Mouse (Mus musculus): ENCODE measurements around the gene Pdk2. TPM values are rescaled to one million over a fixed set of nuclear protein-coding genes. Genes with fewer than 3 reads are reported as not detected.
A peak's percentile ranks its signal among the peaks of the same experiment; 100 is the strongest.

The Pdk2 gene
- polyA plus RNA-seq, 1 experiment = 274 TPM

DNA sequence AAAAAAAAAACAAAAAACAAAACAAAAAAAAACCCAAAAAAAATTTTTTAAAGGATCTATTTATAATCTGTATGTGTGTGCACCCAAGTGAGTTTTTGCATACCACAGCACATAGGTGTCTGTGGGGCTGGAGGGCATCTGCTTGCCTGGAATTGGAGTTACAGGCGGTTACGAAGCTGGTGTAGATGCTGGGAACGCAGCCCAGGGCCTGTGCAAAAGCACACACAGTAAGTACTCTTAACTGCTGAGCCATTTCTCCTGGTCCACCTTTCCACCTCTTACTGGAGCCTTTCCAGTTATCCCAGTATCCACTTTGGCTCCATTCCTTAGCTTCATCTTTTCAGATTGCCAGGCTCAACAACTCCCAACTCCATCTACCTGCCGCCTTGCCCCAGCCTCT lies 1.9 kb upstream of the Pdk2 start:
- H3K4me1 ChIP-seq (ENCODE audit: control insufficient read depth, insufficient read depth, insufficient read length, low read length) = peaks cover 8% of the 10 kb centered on the region
- no peak overlapping the region for H3K27ac ChIP-seq (replicated peaks; ENCODE audit: low read depth, low read length)
- no peak overlapping the region for H3K4me3 ChIP-seq (ENCODE audit: insufficient read depth, low read depth, low read length)

DNA sequence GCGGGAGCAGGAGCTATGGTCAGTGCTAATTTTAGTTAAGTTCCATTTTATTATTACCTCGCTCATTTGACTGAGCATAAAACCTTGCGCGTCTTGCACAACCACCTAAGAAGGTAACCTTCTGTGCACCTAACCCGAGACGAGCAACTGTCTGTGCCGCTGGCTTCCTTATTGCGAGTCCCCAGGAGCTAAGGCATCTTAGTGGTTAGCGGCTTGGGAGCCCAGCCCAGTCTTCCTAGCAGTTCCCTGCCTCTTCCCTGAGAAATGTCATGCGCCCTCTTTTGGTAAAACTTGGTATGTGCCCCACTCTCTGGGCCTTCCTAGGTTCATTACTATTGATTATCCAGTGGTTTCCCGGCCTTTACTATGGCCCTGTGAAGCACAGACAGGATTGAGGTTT lies 942 bp upstream of the Pdk2 start:
- Histone ChIP-seq H3K27ac (replicated peaks; ENCODE audit: low read depth, low read length) (peak overlapping the region; percentile 58), H3K4me3 (ENCODE audit: insufficient read depth, low read depth, low read length) (peak overlapping the region; percentile 64), H3K4me1 (ENCODE audit: control insufficient read depth, insufficient read depth, insufficient read length, low read length) (peaks cover 8% of the 10 kb centered on the region)

DNA sequence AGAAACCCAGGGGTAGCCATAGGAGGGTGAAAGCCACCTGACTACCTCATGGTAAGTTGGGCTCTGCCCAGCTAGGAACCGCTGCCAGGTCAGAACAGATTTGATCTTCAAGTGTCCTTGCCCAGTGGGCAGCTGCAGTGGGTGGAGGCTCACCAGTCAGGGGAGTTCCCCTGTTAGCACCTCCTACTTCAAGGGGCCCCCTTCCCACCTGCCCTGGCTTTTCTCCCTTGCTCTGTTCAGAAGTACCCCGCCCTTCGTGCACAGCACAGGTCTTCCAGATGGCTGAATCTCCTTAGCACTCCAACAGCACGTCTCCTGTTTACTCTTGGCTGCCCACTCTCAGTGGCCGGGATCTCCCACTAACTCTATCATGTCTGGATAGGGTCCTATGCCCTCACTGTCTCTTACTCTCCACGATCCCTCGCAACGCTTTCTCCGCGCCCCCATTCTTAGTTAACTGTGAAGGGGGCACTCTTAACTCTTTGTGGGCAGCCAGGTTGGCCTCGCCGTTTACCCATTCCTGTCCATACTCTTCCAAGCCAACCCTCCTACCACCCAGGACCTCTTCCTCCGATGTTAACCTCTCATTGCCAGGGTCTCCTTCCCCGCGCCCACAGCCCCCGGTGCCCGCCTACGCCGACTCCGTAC lies 539 bp downstream of the Pdk2 start:
- Histone ChIP-seq H3K4me1 (ENCODE audit: control insufficient read depth, insufficient read depth, insufficient read length, low read length) (peaks cover 8% of the 10 kb centered on the region), H3K27ac (replicated peaks; ENCODE audit: low read depth, low read length) (peak overlapping the region; percentile 94), H3K4me3 (ENCODE audit: insufficient read depth, low read depth, low read length) (peak overlapping the region; percentile 88)

DNA sequence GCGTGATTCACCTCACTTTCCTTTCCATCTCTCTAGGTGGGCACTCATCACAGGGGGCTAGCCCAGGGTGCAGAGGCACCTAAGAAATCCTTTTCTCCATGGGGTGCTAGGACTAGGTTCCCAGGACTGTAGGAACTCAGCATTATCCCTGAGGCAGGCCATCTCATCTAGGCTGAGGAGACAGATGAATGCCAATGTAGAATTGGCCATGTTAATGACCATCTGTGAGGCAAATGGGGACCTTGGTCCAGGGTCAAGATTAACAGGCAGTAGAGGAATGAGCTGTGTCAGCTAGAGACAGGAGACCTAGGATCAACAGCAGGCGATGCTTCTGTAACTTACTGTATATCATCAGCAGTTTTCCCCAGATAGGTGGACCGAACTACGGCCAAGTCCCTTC lies 1.4 kb downstream of the Pdk2 start:
- peak overlapping the region; percentile 94 for H3K27ac ChIP-seq (replicated peaks; ENCODE audit: low read depth, low read length)
- peak overlapping the region; percentile 88 for H3K4me3 ChIP-seq (ENCODE audit: insufficient read depth, low read depth, low read length)
- peaks cover 8% of the 10 kb centered on the region for H3K4me1 ChIP-seq (ENCODE audit: control insufficient read depth, insufficient read depth, insufficient read length, low read length)

DNA sequence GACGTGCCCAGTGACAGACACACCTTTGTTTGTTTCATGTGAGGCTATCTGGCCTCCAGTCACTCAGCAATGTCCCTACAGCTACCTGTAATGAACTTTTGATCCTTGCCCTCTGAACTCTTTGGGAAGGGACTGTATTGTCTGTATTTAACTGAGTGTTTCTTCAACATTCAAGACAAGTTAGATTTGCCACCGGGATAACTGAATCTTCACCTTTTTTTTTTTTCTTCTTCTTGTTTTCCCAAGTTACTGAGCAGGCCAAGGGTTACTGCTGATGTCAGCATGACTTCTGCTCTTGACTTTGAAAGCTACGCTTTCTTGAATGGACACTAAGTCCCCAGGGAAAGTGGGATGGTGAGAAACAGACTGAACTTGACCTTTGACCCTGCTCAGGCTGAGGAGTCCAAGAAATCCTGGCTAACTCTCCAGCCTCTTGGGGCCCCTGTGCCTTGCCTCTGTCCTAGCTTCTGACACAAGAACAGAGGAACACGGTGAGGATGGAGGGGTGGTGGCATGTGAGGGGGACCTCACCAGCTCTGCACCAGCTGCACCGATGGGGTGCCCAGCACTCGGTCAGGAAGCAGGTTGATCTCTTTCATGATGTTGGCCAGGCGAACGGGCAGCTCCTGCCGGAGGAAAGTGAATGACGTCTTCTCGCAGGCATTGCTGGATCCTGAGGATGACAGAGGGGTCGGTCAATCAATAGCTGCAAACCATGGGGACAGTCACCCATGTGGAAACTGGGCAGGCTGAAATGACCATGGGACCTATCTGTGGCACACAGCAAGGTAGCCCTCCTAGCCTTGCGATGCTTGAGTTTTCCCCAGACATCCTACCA lies 2.1 kb downstream of the Pdk2 start:
- Histone ChIP-seq H3K4me1 (ENCODE audit: control insufficient read depth, insufficient read depth, insufficient read length, low read length) (peaks cover 8% of the 10 kb centered on the region), H3K27ac (replicated peaks; ENCODE audit: low read depth, low read length) (peak overlapping the region; percentile 94), H3K4me3 (ENCODE audit: insufficient read depth, low read depth, low read length) (peak overlapping the region; percentile 88)

DNA sequence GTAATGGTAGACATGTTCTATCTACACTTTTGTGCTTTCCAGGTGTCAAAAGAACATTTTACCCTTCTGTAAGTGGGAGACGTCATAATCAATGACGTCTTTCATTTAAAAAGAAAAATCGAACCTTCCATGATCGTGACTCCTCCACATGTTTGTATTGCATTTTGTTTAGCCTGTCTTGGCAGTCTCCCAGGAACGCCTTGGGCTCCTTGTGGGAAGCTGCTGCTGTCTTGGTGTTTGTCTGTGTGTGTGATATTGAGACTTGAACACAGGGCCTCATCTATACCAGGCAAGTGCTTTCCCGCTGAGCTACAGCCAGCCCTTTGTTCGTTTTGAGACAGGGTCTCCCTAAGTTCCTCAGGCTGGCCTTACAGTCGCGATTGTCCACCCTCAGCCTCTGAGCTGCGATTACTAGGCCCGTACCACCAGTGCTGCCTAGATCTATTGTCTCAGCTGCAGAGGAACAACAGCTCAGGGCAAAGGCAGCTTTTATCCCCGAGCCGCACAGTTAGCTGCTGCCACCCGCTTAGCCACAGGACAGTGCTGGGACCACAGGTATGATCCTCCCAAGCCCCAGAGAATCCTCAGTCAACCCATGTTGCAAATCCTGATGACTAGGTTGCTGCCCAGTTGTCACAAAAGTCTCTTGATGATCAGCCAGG lies 2.9 kb downstream of the Pdk2 start:
- H3K27ac ChIP-seq (replicated peaks; ENCODE audit: low read depth, low read length) = peak overlapping the region; percentile 73
- H3K4me3 ChIP-seq (ENCODE audit: insufficient read depth, low read depth, low read length) = no peak overlapping the region
- H3K4me1 ChIP-seq (ENCODE audit: control insufficient read depth, insufficient read depth, insufficient read length, low read length) = peaks cover 8% of the 10 kb centered on the region

DNA sequence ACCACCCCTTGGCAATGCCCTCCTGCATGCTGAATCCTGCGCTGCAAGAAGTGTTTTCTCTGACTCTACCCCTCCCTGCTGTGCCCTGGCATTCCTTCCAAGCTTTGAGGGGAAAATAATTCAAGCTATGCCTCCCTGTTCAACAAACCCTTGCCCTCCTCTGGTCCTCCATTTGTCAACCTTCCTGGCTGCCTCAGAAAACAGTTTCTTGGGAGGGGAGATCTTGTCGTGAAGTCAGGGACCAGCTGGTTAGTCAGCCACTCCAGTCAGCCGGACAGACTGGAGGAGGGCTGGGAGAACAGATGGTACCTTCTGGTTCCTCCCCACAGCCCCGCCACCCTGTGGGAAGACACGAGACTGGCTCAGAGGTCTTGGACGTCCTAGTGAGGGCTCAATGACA lies 3.8 kb downstream of the Pdk2 start:
- Histone ChIP-seq H3K27ac (replicated peaks; ENCODE audit: low read depth, low read length) (no peak overlapping the region), H3K4me1 (ENCODE audit: control insufficient read depth, insufficient read depth, insufficient read length, low read length) (peaks cover 8% of the 10 kb centered on the region), H3K4me3 (ENCODE audit: insufficient read depth, low read depth, low read length) (no peak overlapping the region)

DNA sequence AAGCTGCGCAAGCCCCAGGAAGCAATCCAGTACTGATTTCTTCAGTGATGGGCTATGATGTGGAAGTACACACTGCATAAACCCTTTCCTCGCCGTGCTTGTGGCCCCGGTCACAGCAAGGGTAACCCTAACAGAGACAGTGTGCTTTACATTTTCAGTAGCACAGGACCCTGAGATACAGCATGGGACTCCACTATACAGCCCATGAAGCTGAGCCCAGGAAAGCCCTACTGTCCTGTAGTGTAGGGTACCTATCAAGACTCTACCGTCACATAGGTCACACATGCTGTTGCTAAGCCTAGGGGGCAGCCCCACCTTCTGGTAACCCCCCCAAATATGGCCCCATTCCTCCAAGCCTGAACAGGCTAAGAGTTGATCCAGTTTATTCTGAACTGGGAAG lies 4.6 kb downstream of the Pdk2 start:
- Histone ChIP-seq H3K4me1 (ENCODE audit: control insufficient read depth, insufficient read depth, insufficient read length, low read length) (peaks cover 8% of the 10 kb centered on the region), H3K4me3 (ENCODE audit: insufficient read depth, low read depth, low read length) (no peak overlapping the region), H3K27ac (replicated peaks; ENCODE audit: low read depth, low read length) (no peak overlapping the region)

DNA sequence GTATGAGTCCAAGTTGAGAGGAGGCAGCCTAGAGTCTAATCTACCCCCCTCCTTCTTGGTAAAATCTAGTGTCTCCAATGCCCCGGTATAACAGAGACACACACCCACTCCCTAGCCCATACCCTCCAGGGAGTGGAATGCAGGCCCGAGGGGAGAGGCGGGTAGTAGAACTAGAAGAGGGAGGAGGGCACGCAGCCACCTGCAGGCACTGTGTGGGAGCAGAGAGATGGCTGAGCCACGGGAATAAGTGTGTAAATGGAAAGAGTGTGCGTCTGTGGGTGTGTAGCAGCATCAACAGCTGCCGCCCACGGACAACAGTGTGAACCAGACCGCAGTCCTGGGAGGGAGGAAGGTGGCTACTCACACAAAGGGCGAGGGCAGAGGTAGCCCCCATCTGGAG lies 6.3 kb downstream of the Pdk2 start:
- no peak overlapping the region for H3K4me3 ChIP-seq (ENCODE audit: insufficient read depth, low read depth, low read length)
- peaks cover 8% of the 10 kb centered on the region for H3K4me1 ChIP-seq (ENCODE audit: control insufficient read depth, insufficient read depth, insufficient read length, low read length)

DNA sequence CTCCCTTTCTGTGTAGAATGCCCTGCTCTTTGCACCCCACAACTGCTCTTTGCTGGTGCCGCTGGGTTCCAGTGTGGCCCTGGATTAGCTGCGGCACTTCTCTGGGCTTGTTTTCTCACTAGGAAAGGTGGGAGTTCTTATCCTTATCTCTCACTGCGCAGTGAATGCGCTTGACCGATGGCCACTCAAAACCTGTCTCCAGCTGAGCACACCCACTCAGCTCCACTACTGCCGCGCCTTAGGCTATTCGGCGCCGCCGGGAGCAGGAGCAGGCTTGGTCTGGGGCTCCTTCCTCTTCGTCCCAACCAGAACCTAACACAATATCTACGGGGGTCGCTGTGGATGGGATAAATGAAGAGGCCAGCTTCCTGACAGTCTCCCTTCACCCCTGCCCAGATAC lies 7.5 kb downstream of the Pdk2 start:
- Histone ChIP-seq H3K27ac (replicated peaks; ENCODE audit: low read depth, low read length) (no peak overlapping the region), H3K4me1 (ENCODE audit: control insufficient read depth, insufficient read depth, insufficient read length, low read length) (peaks cover 5% of the 10 kb centered on the region)

More for the DNA sequence above, 6.3 kb downstream of the Pdk2 start:
- H3K27ac ChIP-seq (replicated peaks; ENCODE audit: low read depth, low read length) = no peak overlapping the region

DNA sequence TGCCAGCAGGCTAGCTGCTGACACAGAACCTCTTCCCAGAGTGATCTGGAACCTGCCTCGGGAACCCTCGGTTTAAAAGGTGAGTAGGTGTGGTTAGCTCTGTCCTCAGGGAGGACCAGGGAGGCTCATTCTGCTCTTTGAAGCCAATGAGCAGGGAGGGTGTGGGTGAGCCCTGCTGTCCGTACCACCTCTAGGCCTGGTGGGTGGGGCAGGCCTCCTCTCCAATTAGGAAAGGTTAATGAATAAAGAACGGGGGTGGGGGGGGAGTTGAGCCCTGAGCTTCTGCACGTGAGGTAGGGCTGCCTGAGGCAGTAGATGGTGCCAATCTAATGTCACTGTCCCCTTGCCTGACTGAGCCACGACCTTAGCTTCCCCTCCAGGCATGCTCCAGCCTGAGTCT lies 8.2 kb downstream of the Pdk2 start:
- H3K4me3 ChIP-seq (ENCODE audit: insufficient read depth, low read depth, low read length) = no peak overlapping the region
- H3K4me1 ChIP-seq (ENCODE audit: control insufficient read depth, insufficient read depth, insufficient read length, low read length) = no peaks in the 10 kb centered on the region
- H3K27ac ChIP-seq (replicated peaks; ENCODE audit: low read depth, low read length) = no peak overlapping the region

More for the DNA sequence above, 7.5 kb downstream of the Pdk2 start:
- H3K4me3 ChIP-seq (ENCODE audit: insufficient read depth, low read depth, low read length) = no peak overlapping the region

DNA sequence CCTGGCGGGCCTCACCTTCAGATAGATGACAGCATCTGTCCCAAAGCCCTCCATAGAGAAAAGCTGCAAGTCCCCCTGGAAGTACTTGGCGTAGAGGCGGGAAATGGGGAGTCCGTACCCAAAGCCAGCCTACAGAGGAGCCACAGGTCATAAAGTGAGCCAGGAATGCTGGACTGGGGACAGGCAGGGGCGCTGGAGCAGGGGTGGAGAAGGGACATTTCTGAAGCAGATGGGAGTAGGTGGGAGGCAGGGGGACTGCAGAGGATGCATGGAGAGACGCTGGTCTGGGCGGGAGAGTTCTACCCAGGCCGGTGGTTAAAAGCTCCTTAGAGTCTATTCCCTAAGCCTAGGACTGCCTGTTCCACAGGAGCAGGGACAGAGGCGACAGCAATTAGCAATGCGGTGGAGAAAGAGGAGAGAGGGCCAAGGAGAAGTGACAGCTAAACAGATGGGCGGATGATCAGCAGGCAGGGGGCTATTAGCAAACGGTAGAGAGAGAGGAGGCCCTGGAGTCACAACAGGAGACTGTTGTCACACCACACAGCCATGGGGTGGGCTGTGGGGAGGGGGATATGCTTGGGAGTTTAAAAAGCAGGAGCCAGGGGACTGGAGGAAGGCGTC lies 13.2 kb downstream of the Pdk2 start:
- H3K4me1 ChIP-seq (ENCODE audit: control insufficient read depth, insufficient read depth, insufficient read length, low read length) = no peaks in the 10 kb centered on the region
- H3K4me3 ChIP-seq (ENCODE audit: insufficient read depth, low read depth, low read length) = no peak overlapping the region
- no peak overlapping the region for H3K27ac ChIP-seq (replicated peaks; ENCODE audit: low read depth, low read length)

DNA sequence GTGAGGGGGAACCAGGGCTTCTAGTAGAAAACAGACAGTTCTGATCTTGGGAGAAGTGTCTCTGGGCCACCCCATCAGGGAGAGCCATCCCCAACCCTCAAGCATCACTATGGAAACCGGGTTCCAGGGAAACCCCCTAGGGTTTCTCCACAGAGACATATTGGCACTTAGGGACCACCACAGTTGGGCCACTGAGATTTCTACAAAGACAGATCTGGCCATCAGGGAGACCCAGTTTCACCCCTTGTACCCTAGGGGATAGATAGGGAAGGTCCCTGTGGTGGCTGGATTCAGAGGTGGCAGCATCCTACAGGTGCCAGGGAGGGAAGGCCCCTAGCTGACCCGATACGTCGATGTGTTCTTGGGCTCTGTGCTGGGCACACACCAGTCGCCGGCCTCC lies 14.3 kb downstream of the Pdk2 start:
- Histone ChIP-seq H3K4me1 (ENCODE audit: control insufficient read depth, insufficient read depth, insufficient read length, low read length) (no peaks in the 10 kb centered on the region), H3K27ac (replicated peaks; ENCODE audit: low read depth, low read length) (no peak overlapping the region), H3K4me3 (ENCODE audit: insufficient read depth, low read depth, low read length) (no peak overlapping the region)

DNA sequence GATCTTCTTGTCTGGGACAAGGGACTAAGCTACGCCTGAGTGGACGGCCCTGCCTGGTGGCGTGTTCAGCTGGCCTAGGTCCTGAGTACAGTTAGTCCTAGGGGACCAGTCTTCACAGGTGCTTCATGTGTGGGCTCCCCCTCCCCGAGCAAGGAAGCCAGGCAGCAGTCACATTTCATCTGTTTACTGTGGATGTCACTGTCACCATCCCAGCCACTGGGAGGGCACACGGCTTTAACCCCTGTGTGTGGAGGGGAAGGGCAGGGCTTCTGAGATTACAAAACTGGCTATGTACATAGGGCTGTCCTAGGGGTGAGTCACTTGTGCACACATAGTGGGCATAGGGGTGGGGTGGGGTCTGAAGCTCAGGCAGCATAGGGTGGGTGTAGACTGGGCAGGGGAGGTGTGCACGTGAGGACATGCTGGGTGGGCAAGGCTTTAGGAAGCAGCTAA lies 15.0 kb downstream of the Pdk2 start:
- Histone ChIP-seq H3K4me3 (ENCODE audit: insufficient read depth, low read depth, low read length) (no peak overlapping the region), H3K4me1 (ENCODE audit: control insufficient read depth, insufficient read depth, insufficient read length, low read length) (no peaks in the 10 kb centered on the region), H3K27ac (replicated peaks; ENCODE audit: low read depth, low read length) (no peak overlapping the region)

Measured in brown adipose tissue, adult 24 weeks (tissue).